Mouse (Mus musculus) liver, adult 2 months (tissue): ENCODE data around the gene Shank2. TPM values are rescaled to one million over a fixed set of nuclear protein-coding genes. Genes with fewer than 3 reads are reported as not detected.

Source experiments
- DNase-seq: peaks from one replicate; pipeline ENCODE4 v3.0.0-alpha.2; 2011; ENCODE audit warnings: low read depth, low spot score; ENCODE audit errors: extremely low read depth
- H3K27ac ChIP-seq: fragments of 200-500 bp; replicated peaks from 2 replicates; pipeline ENCODE4 v1.5.1; 2012; ENCODE audit warnings: low read depth, mild to moderate bottlenecking, control low read depth, inconsistent platforms, low read length; ENCODE audit not compliant: insufficient read depth
- H3K27me3 ChIP-seq: fragments of 200-500 bp; 2 replicates; pipeline ENCODE4 v1.6.1; 2012; ENCODE audit warnings: mild to moderate bottlenecking, moderate library complexity, low read length, inconsistent platforms; ENCODE audit not compliant: control insufficient read depth, insufficient read depth
- H3K36me3 ChIP-seq: fragments of 200-500 bp; 2 replicates; pipeline ENCODE4 v1.6.1; 2012; ENCODE audit warnings: low read length, inconsistent platforms; ENCODE audit not compliant: control insufficient read depth, insufficient read depth
- H3K4me1 ChIP-seq: fragments of 200-500 bp; 2 replicates; pipeline ENCODE4 v1.6.1; 2011; ENCODE audit warnings: low read length; ENCODE audit not compliant: control insufficient read depth, insufficient read depth
- H3K4me3 ChIP-seq: fragments of 200-500 bp; 2 replicates; pipeline ENCODE4 v1.5.1; 2011; ENCODE audit warnings: low read depth, mild to moderate bottlenecking, control low read depth, low read length, moderate library complexity; ENCODE audit not compliant: insufficient read depth
- H3K79me2 ChIP-seq: fragments of 200-500 bp; 2 replicates; pipeline ENCODE4 v1.6.1; 2012; ENCODE audit warnings: inconsistent platforms, mild to moderate bottlenecking, low read length, moderate library complexity; ENCODE audit not compliant: control insufficient read depth, insufficient read depth
- H3K9ac ChIP-seq: fragments of 200-500 bp; 2 replicates; pipeline ENCODE4 v1.6.1; 2012; ENCODE audit warnings: low read depth, mild to moderate bottlenecking, control low read depth, inconsistent platforms, low read length
- CTCF ChIP-seq: fragments of 200-500 bp; IDR thresholded peaks from 2 replicates; pipeline ENCODE4 v1.5.1; 2011; ENCODE audit warnings: low read depth, low read length, control low read depth
- POLR2A ChIP-seq: fragments of 200-500 bp; IDR thresholded peaks from 2 replicates; pipeline ENCODE4 v1.6.1; 2011; ENCODE audit warnings: low read length, control low read depth; ENCODE audit not compliant: insufficient read depth; ENCODE audit errors: extremely low read depth
- WGBS: fragments of 180-500 bp; shearing (Covaris S2); methylation state at CpG from one replicate; pipeline ENCODE4 v1.1.7; 2018; 5-methylcytosine and 5-hydroxymethylcytosine counted together
- polyA plus RNA-seq: library from polyadenylated mRNA; depleted of rRNA; stranded (reverse); fragments of >200 nt; gene quantifications from 2 replicates; pipeline ENCODE4 v1.2.3, GENCODE M21; 2012
- total RNA-seq: library from RNA; depleted of rRNA; stranded (reverse); fragments of >200 nt; gene quantifications from 2 replicates; pipeline ENCODE4 v1.2.3, GENCODE M21; 2014

The Shank2 gene
- total and polyA plus RNA-seq, 2 experiments, result 4.1 to 6.6 TPM

DNA sequence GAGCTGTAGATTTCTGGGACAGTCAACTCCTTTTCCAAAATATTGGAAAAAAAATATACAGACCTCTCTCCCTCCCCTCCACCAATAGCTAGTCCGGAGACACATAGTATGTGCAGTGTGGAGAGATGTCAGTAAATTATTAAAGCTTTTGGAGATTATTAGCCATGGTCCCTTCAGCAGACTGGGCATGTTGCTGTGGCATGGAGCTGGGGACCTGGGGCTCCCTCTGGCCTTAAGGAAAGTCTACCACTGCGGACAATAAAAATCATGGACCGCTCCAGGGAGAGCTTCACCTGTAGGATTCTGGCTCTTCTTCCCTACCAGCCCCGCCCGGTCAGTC lies 24.3 kb upstream of the Shank2 start:
- 9% methylated on average over 5 of the region's 5 CpGs for WGBS
- no peaks in the 10 kb centered on the region for H3K27me3 ChIP-seq
- H3K27ac ChIP-seq, result no peak overlapping the region
- H3K4me1 ChIP-seq, result peaks cover 11% of the 10 kb centered on the region
- H3K4me3 ChIP-seq, result peak overlapping the region; percentile 67; the same call in 1 of the 2 replicates
- peaks cover 3% of the 10 kb centered on the region; the same call in 1 of the 2 replicates for H3K79me2 ChIP-seq
- no peak for TF ChIP-seq CTCF
- TF ChIP-seq POLR2A, result no peak
- no peak for DNase-seq
- H3K9ac ChIP-seq, result no peak overlapping the region
- no peaks in the 10 kb centered on the region for H3K36me3 ChIP-seq

DNA sequence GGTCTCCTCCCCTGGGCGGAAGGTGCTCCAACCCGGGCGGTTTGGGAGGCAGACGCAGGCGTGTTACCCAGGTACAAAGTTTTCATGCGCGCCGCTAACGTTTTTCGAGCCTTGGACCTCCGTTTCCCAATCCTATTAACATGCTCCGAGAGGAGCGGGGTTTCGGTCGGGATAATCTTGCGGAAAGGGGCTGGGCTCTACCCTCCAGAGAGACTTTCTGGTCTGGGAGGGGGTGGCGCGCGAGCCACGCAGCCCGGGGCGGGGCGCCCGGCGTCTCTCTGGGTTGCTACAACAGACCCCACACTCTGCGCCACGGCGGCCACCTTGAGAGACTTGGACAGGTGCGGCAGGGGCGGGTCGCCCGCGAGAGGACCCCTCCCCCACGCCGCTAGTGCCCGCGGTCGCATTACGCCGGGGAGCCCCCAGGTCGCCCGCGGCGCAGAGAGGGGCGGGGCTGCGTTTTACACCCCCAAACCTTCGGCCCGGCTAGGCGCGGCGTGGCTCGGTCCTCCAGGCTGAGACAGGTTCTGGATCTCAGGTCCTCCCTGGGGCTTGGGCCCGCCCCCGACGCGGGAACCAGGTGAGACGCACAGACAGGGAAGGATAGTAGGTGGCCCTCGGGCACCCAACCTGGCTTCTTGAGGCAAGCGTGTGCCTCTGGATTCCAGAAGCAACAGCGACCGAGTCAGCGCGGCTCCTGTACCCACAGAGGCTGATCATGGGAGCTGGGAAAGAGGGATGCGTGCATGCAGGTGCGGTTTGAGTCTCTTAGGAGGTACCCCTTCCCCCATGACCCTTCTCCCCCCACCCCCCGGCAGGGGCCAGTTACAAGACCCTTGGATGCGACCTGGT lies 23.7 kb upstream of the Shank2 start:
- Histone ChIP-seq H3K4me1 (peaks cover 11% of the 10 kb centered on the region), H3K79me2 (peaks cover 3% of the 10 kb centered on the region; the same call in 1 of the 2 replicates), H3K9ac (peak overlapping the region; percentile 71), H3K36me3 (no peaks in the 10 kb centered on the region), H3K27ac (no peak overlapping the region), H3K27me3 (no peaks in the 10 kb centered on the region), H3K4me3 (peak overlapping the region; percentile 67)
- DNase-seq, result peak; percentile 59
- WGBS, result 2% methylated on average over 67 of the region's 67 CpGs
- no peak for TF ChIP-seq CTCF

DNA sequence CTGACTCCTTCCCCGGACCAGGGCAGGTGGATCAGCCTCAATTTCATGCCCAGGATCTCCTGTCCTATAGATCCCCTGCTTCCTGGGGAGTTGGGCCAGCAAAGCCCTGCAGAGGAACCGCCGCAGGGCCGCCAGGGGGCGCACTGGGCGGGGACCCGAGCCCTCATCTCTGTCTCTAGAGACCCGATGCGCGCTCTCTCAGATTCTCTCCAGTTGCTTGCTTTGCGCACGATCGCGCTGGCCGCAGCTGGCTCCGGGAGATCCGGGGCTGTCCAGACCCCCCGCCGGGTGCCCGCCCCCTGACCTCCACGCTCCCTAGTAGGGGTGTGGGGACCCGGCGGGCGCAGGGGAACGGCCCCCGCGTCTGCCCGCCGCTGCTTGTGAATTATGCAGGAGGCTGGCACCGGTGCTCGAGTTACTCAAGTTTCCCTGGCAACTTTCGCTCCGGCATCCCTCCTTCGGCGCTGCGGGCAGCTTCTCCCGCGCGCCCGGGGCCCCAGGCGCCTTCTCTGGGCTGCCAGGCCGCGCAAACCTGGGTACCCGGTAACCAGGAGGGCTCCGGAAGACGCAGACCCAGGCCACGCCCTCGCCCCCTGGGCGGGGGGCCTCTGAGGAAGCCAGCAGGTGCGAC lies 22.9 kb upstream of the Shank2 start:
- no peak overlapping the region; the same call in 1 of the 2 replicates for H3K27ac ChIP-seq

DNA sequence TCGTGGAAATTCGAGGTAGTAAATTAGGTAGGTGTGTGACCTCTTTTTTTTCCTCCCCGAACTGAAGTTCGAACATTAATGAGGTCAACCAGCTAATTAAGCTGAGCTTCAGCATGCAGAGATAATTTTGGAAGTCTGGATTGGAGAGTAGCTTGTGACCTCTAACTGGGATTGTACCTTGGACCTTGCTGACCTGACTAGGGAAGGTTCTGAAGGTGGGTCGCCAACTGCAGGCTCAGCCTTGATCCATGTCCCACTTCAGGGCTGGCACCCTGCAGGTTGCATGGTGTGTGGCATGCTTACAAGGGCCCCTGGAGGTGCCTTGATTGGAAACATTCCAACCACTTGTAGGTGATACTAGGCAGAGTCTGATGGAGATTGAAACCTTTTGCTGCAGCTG lies 21.7 kb upstream of the Shank2 start:
- Histone ChIP-seq H3K9ac (no peak overlapping the region), H3K4me1 (peaks cover 11% of the 10 kb centered on the region), H3K4me3 (no peak overlapping the region), H3K36me3 (no peaks in the 10 kb centered on the region), H3K79me2 (peaks cover 3% of the 10 kb centered on the region; the same call in 1 of the 2 replicates), H3K27ac (0 out of 2 replicates have a peak overlapping the region, but pooled peaks have one; percentile 0), H3K27me3 (no peaks in the 10 kb centered on the region)
- WGBS, result 9% methylated on average over 5 of the region's 5 CpGs
- DNase-seq, result peak; percentile 84
- TF ChIP-seq CTCF (peak; percentile 17), POLR2A (no peak)

More for the DNA sequence above, 22.9 kb upstream of the Shank2 start:
- no peaks in the 10 kb centered on the region for H3K27me3 ChIP-seq
- H3K36me3 ChIP-seq, result no peaks in the 10 kb centered on the region
- WGBS, result 1% methylated on average over 50 of the region's 50 CpGs
- TF ChIP-seq CTCF (peak; percentile 77), POLR2A (no peak)
- peaks cover 11% of the 10 kb centered on the region for H3K4me1 ChIP-seq
- peak overlapping the region; percentile 67 for H3K4me3 ChIP-seq
- DNase-seq, result peak; percentile 62
- peaks cover 3% of the 10 kb centered on the region; the same call in 1 of the 2 replicates for H3K79me2 ChIP-seq
- peak overlapping the region; percentile 71 for H3K9ac ChIP-seq

DNA sequence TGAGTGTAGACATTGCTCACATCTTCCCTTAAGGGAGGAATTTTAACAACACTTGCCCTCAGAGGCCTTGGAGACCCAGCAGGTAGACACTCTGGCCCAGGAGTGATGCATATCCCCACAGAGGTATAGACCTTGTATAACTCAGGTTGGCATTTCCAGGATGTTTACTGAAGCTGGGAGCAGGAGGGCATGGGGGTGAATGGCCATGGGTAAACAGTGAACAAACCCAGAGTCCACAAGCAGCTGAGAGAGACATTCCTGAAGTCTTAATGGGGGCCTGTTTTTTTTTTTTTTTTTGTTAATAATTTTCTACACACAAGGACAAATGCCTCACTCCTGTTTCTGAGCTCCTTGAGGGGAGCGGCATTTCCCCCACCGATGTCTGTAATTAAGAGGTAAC lies 15.4 kb upstream of the Shank2 start:
- Histone ChIP-seq H3K9ac (peak overlapping the region; percentile 47; the same call in 1 of the 2 replicates), H3K4me3 (no peak overlapping the region), H3K27ac (peak overlapping the region; percentile 93), H3K27me3 (no peaks in the 10 kb centered on the region), H3K79me2 (peaks cover 14% of the 10 kb centered on the region; the same call in 1 of the 2 replicates), H3K36me3 (no peaks in the 10 kb centered on the region), H3K4me1 (peaks cover 12% of the 10 kb centered on the region)
- 28% methylated on average over 2 of the region's 2 CpGs for WGBS
- DNase-seq, result peak; percentile 93
- TF ChIP-seq POLR2A (no peak), CTCF (no peak)
